Mouse (Mus musculus): ENCODE measurements around the gene Tti1.

GRCm38 (mm10) chr2:157953978-157954377 lies 74.3 kb downstream of the Tti1 start:
- TF ChIP-seq CTCF (IDR thresholded peaks at IDR 0.05; ENCODE audit: low read depth) (no peak), EP300 (IDR thresholded peaks at IDR 0.05; ENCODE audit: low read depth) (no peak)
